Mouse (Mus musculus) olfactory bulb, adult 2 months (tissue): Measurements from ENCODE around the gene Ppwd1. TPM values are rescaled to one million over a fixed set of nuclear protein-coding genes. Genes with fewer than 3 reads are reported as not detected.
A peak's percentile ranks its signal among the peaks of the same experiment; 100 is the strongest.

ENCODE experiments used
- H3K27ac ChIP-seq: fragments of 200-500 bp; 2 replicates; pipeline ENCODE4 v1.5.1; 2012; ENCODE audit warnings: low read depth, low read length; ENCODE audit not compliant: insufficient read depth
- H3K4me1 ChIP-seq: fragments of 200-500 bp; 2 replicates; pipeline ENCODE4 v1.6.1; 2012; ENCODE audit warnings: low read length; ENCODE audit not compliant: control insufficient read depth, insufficient read depth
- H3K4me3 ChIP-seq: fragments of 200-500 bp; 2 replicates; pipeline ENCODE4 v1.5.1; 2012; ENCODE audit warnings: mild to moderate bottlenecking, low read depth, low read length, moderate library complexity; ENCODE audit not compliant: insufficient read depth
- CTCF ChIP-seq: fragments of 200-500 bp; IDR thresholded peaks from 2 replicates; pipeline ENCODE4 v1.5.1; 2012; ENCODE audit warnings: low read depth, mild to moderate bottlenecking, low read length, moderate library complexity; ENCODE audit not compliant: insufficient read depth
- POLR2A ChIP-seq: fragments of 200-500 bp; IDR thresholded peaks from 2 replicates; pipeline ENCODE4 v1.6.1; 2012; ENCODE audit warnings: mild to moderate bottlenecking, low read depth, low read length, moderate library complexity; ENCODE audit not compliant: insufficient read depth
- WGBS: fragments of 180-500 bp; shearing (Covaris S2); methylation state at CpG from one replicate; pipeline ENCODE4 v1.1.7; 2018; 5-methylcytosine and 5-hydroxymethylcytosine counted together
- polyA plus RNA-seq: library from polyadenylated mRNA; stranded (reverse); fragments of >200 nt; gene quantifications from 2 replicates; pipeline ENCODE4 v1.2.4, GENCODE M21; 2012; ENCODE audit warnings: low replicate concordance; ENCODE audit not compliant: missing spikeins, insufficient read depth, insufficient read length

Ppwd1 gene
- polyA plus RNA-seq, 1 experiment, result not detected

DNA sequence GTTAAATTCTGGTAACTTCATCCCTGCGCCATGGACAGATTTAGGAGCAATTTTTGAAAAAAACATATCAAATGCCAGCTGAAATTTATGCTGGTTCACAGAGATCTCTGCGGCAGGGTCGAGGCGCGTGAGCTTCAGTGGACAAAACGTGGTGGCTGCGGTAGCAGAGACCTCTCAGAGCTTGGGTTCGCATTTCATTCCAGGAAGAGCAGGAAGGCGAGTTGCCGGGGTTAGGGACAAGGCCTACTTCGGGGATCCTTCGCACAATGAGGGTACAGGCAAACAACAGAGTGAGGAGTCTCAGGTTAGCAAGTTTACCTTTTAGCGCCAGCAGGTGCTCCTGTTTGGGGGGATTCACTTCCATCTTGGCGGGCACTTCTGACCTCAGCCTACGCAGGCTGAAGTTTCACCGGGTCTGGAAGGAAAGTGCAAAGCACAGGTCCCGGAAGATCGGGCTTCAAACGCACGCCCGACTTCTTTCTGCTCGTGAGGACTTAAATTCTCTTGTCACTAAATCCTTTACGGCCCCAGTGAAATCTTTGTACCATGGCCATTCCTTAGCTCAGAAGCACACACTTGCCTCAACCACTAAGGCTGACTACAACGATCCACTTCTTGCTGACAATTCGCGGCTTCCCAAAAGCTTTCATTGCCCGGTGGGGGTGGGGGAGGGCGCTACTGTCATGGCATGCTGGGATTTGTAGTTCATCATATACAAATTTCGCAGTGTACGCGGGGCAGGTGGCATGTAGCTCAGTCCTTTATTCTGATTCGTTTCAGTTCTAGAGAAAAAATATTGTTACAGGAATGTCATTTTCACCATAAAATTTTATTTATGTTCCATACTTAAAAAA lies 50.6 kb downstream of the Ppwd1 start, which contains the start of gene Trappc13:
Trappc13 (minus strand) TSS at position 674 of the 854 bp plus-strand sequence.
- Histone ChIP-seq H3K4me3 (peak within 1 kb of the TSS; percentile 97), H3K4me1 (peaks cover 3% of the 10 kb centered on the region; the same call in 1 of the 2 replicates), H3K27ac (peak within 1 kb of the TSS; percentile 68)
- no peak for TF ChIP-seq CTCF
- TF ChIP-seq POLR2A, result no peak
- WGBS, result under 1% methylated on average over 32 of the region's 32 CpGs

GRCm38 (mm10) chr13:104176874-104177273 lies 51.8 kb downstream of the Ppwd1 start:
- H3K4me1 ChIP-seq, result peaks cover 3% of the 10 kb centered on the region; the same call in 1 of the 2 replicates
- 49% methylated on average over 3 of the region's 3 CpGs for WGBS

DNA sequence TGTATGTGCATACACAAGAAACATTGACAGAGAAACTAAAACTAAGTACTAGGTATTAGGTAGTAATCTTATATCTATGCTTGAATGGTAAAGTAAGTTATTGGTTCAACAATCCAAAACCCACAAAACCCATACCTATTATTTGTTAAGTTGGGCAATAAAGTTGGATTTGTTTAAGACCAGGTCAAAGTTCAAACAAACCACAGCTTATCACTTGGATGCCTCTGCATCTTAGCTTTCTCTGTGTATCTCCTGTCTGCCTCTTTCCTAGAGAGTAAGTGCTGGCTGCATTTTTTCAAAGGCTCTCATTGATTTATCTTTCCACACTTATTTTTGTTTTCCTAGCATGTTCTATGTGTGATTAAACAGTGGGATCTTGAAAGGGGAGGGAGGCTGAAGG lies 56.1 kb downstream of the Ppwd1 start:
- Histone ChIP-seq H3K4me3 (no peak overlapping the region), H3K4me1 (peaks cover 3% of the 10 kb centered on the region; the same call in 1 of the 2 replicates), H3K27ac (no peak overlapping the region)
- TF ChIP-seq CTCF, result no peak
- TF ChIP-seq POLR2A, result no peak

More at GRCm38 (mm10) chr13:104176874-104177273, 51.8 kb downstream of the Ppwd1 start:
- Histone ChIP-seq H3K27ac (no peak overlapping the region), H3K4me3 (no peak overlapping the region)
- no peak for TF ChIP-seq CTCF
- no peak for TF ChIP-seq POLR2A

DNA sequence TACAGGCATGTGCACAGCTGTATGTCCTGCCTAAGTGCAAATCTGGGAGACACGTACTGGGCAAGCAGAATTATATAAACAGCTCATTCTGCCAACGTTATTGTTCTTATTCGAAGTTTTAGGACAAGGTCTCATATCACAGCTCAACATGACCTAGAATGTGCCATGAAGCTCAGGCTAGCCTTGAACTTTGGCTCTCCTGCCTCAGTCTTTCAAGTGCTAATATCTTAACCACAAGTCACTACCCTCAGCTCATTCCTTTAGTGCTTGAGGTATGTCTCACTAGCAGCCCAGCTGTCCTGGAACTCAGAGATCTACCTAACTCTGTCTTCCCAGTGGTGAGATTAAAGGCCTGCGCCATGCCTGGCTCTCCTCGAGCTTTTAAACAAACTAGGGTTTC lies 56.9 kb downstream of the Ppwd1 start:
- TF ChIP-seq CTCF, result no peak
- TF ChIP-seq POLR2A, result no peak
- no peak overlapping the region for H3K4me3 ChIP-seq
- WGBS, result 92% methylated on average over 5 of the region's 5 CpGs
- no peak overlapping the region for H3K27ac ChIP-seq
- H3K4me1 ChIP-seq, result peaks cover 3% of the 10 kb centered on the region; the same call in 1 of the 2 replicates

GRCm38 (mm10) chr13:104155686-104156085 lies 73.0 kb downstream of the Ppwd1 start:
- WGBS, result 87% methylated on average over 1 of the region's 1 CpGs
- H3K4me1 ChIP-seq, result no peaks in the 10 kb centered on the region
- no peak overlapping the region for H3K4me3 ChIP-seq
- no peak overlapping the region for H3K27ac ChIP-seq
- TF ChIP-seq POLR2A (no peak), CTCF (no peak)

Other genes with a start within 250 kb of the Ppwd1 start
- gene Nln, start 119.2 kb downstream of the Ppwd1 start, polyA plus RNA-seq, result not detected in 2 replicates
- gene Sgtb, start 119.1 kb downstream of the Ppwd1 start, polyA plus RNA-seq, result 133 TPM in 1 of 2 replicates, not detected in the other
- not detected in 2 replicates for gene Trappc13, start 50.4 kb downstream of the Ppwd1 start, polyA plus RNA-seq
- gene Trim23, start 50.0 kb downstream of the Ppwd1 start, polyA plus RNA-seq, result not detected in 2 replicates
- not detected in 2 replicates for gene Cenpk, start 232 bp downstream of the Ppwd1 start, polyA plus RNA-seq
- not detected in 2 replicates for gene Adamts6, start 59.0 kb upstream of the Ppwd1 start, polyA plus RNA-seq